Mouse (Mus musculus) kidney, adult 8-10 months (tissue): Measurements from ENCODE around the gene Robo2.

ENCODE experiments used
- DNase-seq, 2 experiments: peaks; one replicate each; pipeline ENCODE4 v3.0.0; 2022

The Robo2 gene

GRCm38 (mm10) chr16:73930323-73930722, 481.3 kb downstream of the Robo2 start:
- no peak for DNase-seq

- no peak for DNase-seq
Measured at GRCm38 (mm10) chr16:73927481-73927880, 484.1 kb downstream of the Robo2 start.

- no peak for DNase-seq
Measured at GRCm38 (mm10) chr16:73915425-73915824, 496.2 kb downstream of the Robo2 start.

- no peak for DNase-seq
Measured at GRCm38 (mm10) chr16:73914936-73915335, 496.7 kb downstream of the Robo2 start.

GRCm38 (mm10) chr16:73908504-73908903, 503.1 kb downstream of the Robo2 start:
- DNase-seq = no peak

GRCm38 (mm10) chr16:73896856-73897255, 514.8 kb downstream of the Robo2 start:
- DNase-seq = no peak

- DNase-seq = no peak
Measured at GRCm38 (mm10) chr16:73881911-73882310, 529.7 kb downstream of the Robo2 start.

- no peak for DNase-seq
Measured at GRCm38 (mm10) chr16:73877973-73878372, 533.7 kb downstream of the Robo2 start.

GRCm38 (mm10) chr16:73874991-73875390, 536.6 kb downstream of the Robo2 start:
- no peak for DNase-seq

- no peak for DNase-seq
Measured at GRCm38 (mm10) chr16:73873828-73874558, 537.6 kb downstream of the Robo2 start.

- no peak for DNase-seq
Measured at GRCm38 (mm10) chr16:73870296-73870695, 541.3 kb downstream of the Robo2 start.

GRCm38 (mm10) chr16:73869527-73870212, 542.0 kb downstream of the Robo2 start:
- no peak for DNase-seq

GRCm38 (mm10) chr16:73864625-73865024, 547.0 kb downstream of the Robo2 start:
- DNase-seq = no peak

GRCm38 (mm10) chr16:73863748-73864147, 547.9 kb downstream of the Robo2 start:
- DNase-seq = no peak

GRCm38 (mm10) chr16:73858717-73859116, 552.9 kb downstream of the Robo2 start:
- no peak for DNase-seq

- DNase-seq = no peak
Measured at GRCm38 (mm10) chr16:73855821-73856220, 555.8 kb downstream of the Robo2 start.
